Mouse (Mus musculus): ENCODE measurements around the gene Vmn1r151. TPM values are rescaled to one million over a fixed set of nuclear protein-coding genes. Genes with fewer than 3 reads are reported as not detected.
"Not testable (repeated sequence)": the region's sequence is repeated elsewhere in the genome, so short reads cannot be mapped to it uniquely, and the experiment has no call there.

Vmn1r151 gene
- total RNA-seq (2021), result not detected

GRCm38 (mm10) chr7:22499578-22499977, at the start of gene Vmn1r151:
Gene Vmn1r151 (minus strand): TSS chr7:22499678.
- intact Hi-C loops (cut with DNase I); DNase-seq (ENCODE audit: low spot score in 2 of 2): not testable (repeated sequence)

- intact Hi-C loops (cut with DNase I); DNase-seq (ENCODE audit: low spot score in 2 of 2): not testable (repeated sequence)
Measured at GRCm38 (mm10) chr7:22534787-22535186, 35.3 kb upstream of the Vmn1r151 start, which contains the start of gene Gm8677. Gene Gm8677 (minus strand): TSS chr7:22534887.

GRCm38 (mm10) chr7:22522667-22523066, 23.2 kb upstream of the Vmn1r151 start, which contains the start of gene Vmn1r152:
Gene Vmn1r152 (plus strand): TSS chr7:22522967.
- intact Hi-C loops (cut with DNase I); DNase-seq (ENCODE audit: low spot score in 2 of 2): not testable (repeated sequence)

GRCm38 (mm10) chr7:22463975-22464374, 35.5 kb downstream of the Vmn1r151 start, which contains the start of gene Gm10665:
Gene Gm10665 (minus strand): TSS chr7:22464075.
- intact Hi-C loops (cut with DNase I); DNase-seq (ENCODE audit: low spot score in 2 of 2): not testable (repeated sequence)

Other genes starting within 250 kb of the Vmn1r151 start
- gene Gm4187, start 170.0 kb downstream of the Vmn1r151 start, total RNA-seq (2021), result not detected
- not detected for gene Gm8660, start 128.6 kb downstream of the Vmn1r151 start, total RNA-seq (2021)
- not detected for gene Vmn1r148, start 86.1 kb downstream of the Vmn1r151 start, total RNA-seq (2021)
- gene Vmn1r149, start 61.4 kb downstream of the Vmn1r151 start, total RNA-seq (2021), result not detected
- not detected for gene Gm10665, start 35.6 kb downstream of the Vmn1r151 start, total RNA-seq (2021)
- gene Vmn1r152, start 23.3 kb upstream of the Vmn1r151 start, total RNA-seq (2021), result not detected
- gene Gm8677, start 35.2 kb upstream of the Vmn1r151 start, total RNA-seq (2021), result not detected
- not detected for gene Gm4201, start 65.7 kb upstream of the Vmn1r151 start, total RNA-seq (2021)
- not detected for gene Gm4565, start 88.4 kb upstream of the Vmn1r151 start, total RNA-seq (2021)
- gene Vmn1r155, start 158.3 kb upstream of the Vmn1r151 start, total RNA-seq (2021), result not detected
- gene Gm8693, start 192.6 kb upstream of the Vmn1r151 start, total RNA-seq (2021), result not detected
- not detected for gene Gm4567, start 220.0 kb upstream of the Vmn1r151 start, total RNA-seq (2021)

All from left cerebral cortex, postnatal 36 days (tissue).